Mouse (Mus musculus) hindbrain, embryonic 16.5 days (tissue): ENCODE results near the gene Nfix. TPM values are rescaled to one million over a fixed set of nuclear protein-coding genes. Genes with fewer than 3 reads are reported as not detected.
"Not testable (repeated sequence)": the region's sequence is repeated elsewhere in the genome, so short reads cannot be mapped to it uniquely, and the experiment has no call there.

Experiments used
- ATAC-seq: fragments of 200-750 bp; cut with Nextera tagmentation; 2 replicates; pipeline ENCODE4 v1.8.0; 2017; ENCODE audit warnings: moderate TSS enrichment, moderate library complexity
- H3K27ac ChIP-seq: fragments of 300-500 bp; sonication (generic); 2 replicates; pipeline ENCODE4 v1.5.1; 2014; ENCODE audit warnings: low read depth, mild to moderate bottlenecking, control low read depth, low read length, moderate library complexity
- H3K27me3 ChIP-seq: fragments of 300-500 bp; sonication (generic); replicated peaks from 2 replicates; pipeline ENCODE4 v1.6.1; 2014; ENCODE audit warnings: low read length; ENCODE audit not compliant: control insufficient read depth, insufficient read depth
- H3K36me3 ChIP-seq: fragments of 300-500 bp; sonication (generic); 2 replicates; pipeline ENCODE4 v1.6.1; 2014; ENCODE audit warnings: mild to moderate bottlenecking, low read length, moderate library complexity, mixed read lengths; ENCODE audit not compliant: control insufficient read depth, insufficient read depth
- H3K4me1 ChIP-seq: fragments of 300-500 bp; sonication (generic); 2 replicates; pipeline ENCODE4 v1.6.1; 2014; ENCODE audit warnings: low read depth, low read length; ENCODE audit not compliant: control insufficient read depth, insufficient read depth
- H3K4me2 ChIP-seq: fragments of 300-500 bp; sonication (generic); 2 replicates; pipeline ENCODE4 v1.6.1; 2014; ENCODE audit warnings: mild to moderate bottlenecking, low read length, control low read depth, moderate library complexity
- H3K4me3 ChIP-seq: fragments of 300-500 bp; sonication (generic); 2 replicates; pipeline ENCODE4 v1.5.1; 2014; ENCODE audit warnings: mild to moderate bottlenecking, low read length, control low read depth, moderate library complexity
- H3K9ac ChIP-seq: fragments of 300-500 bp; sonication (generic); 2 replicates; pipeline ENCODE4 v1.6.1; 2014; ENCODE audit warnings: low read depth, mild to moderate bottlenecking, control low read depth, low read length, moderate library complexity
- H3K9me3 ChIP-seq: fragments of 300-500 bp; sonication (generic); 2 replicates; pipeline ENCODE4 v1.6.1; 2014; ENCODE audit warnings: mild to moderate bottlenecking, low read length, moderate library complexity; ENCODE audit not compliant: control insufficient read depth
- whole genome bisulfite sequencing: fragments of 180-500 bp; shearing (Covaris S2); extraction: QIAGEN DNeasy Blood & Tissue Kit; methylation state at CpG from one replicate; pipeline ENCODE4 v1.1.7; 2014; 5-methylcytosine and 5-hydroxymethylcytosine counted together
- polyA plus RNA-seq: library from polyadenylated mRNA; unstranded; fragments of >200 nt; fragmentation: Nextera tagmentation; extraction: Ambion mirVana; gene quantifications from 2 replicates; pipeline ENCODE4 v1.2.1, GENCODE M21; 2015

Gene Nfix
- polyA plus RNA-seq, 1 experiment from 2014 or later = 109 TPM

GRCm38 (mm10) chr8:84832759-84833742, 32.9 kb upstream of the Nfix start:
- H3K4me2 ChIP-seq = peak overlapping the region; percentile 64
- H3K4me1 ChIP-seq = peaks cover 28% of the 10 kb centered on the region
- peaks cover 29% of the 10 kb centered on the region for H3K36me3 ChIP-seq
- H3K27me3 ChIP-seq = no peaks in the 10 kb centered on the region
- no peak for ATAC-seq
- no peaks in the 10 kb centered on the region for H3K9me3 ChIP-seq
- peak overlapping the region; percentile 94 for H3K27ac ChIP-seq
- peak overlapping the region; percentile 97 for H3K9ac ChIP-seq
- H3K4me3 ChIP-seq = peak overlapping the region; percentile 82
- WGBS = 72% methylated on average over 10 of the region's 10 CpGs

GRCm38 (mm10) chr8:84832034-84832717, 32.0 kb upstream of the Nfix start:
- Histone ChIP-seq H3K27ac (peak overlapping the region; percentile 94), H3K27me3 (no peaks in the 10 kb centered on the region), H3K4me2 (peak overlapping the region; percentile 64), H3K36me3 (peaks cover 21% of the 10 kb centered on the region), H3K4me3 (peak overlapping the region; percentile 82), H3K9ac (peak overlapping the region; percentile 97), H3K4me1 (peaks cover 25% of the 10 kb centered on the region), H3K9me3 (no peaks in the 10 kb centered on the region)
- under 1% methylated on average over 59 of the region's 59 CpGs for WGBS
- ATAC-seq = peak; percentile 76

GRCm38 (mm10) chr8:84831490-84831889, 31.3 kb upstream of the Nfix start, which contains the start of gene Gadd45gip1:
Gene Gadd45gip1 (plus strand): TSS chr8:84831522.
- peaks cover 24% of the 10 kb centered on the region for H3K4me1 ChIP-seq
- H3K36me3 ChIP-seq = peaks cover 14% of the 10 kb centered on the region
- H3K4me3 ChIP-seq = peak within 1 kb of the TSS; percentile 82
- peak within 1 kb of the TSS; percentile 97 for H3K9ac ChIP-seq
- no peaks in the 10 kb centered on the region for H3K9me3 ChIP-seq
- H3K27ac ChIP-seq = peak within 1 kb of the TSS; percentile 94
- no peak for ATAC-seq
- WGBS = 86% methylated on average over 11 of the region's 11 CpGs
- no peaks in the 10 kb centered on the region for H3K27me3 ChIP-seq
- H3K4me2 ChIP-seq = peak within 1 kb of the TSS; percentile 64

GRCm38 (mm10) chr8:84826518-84826917, 26.4 kb upstream of the Nfix start:
- H3K4me3 ChIP-seq, H3K36me3 ChIP-seq, H3K9me3 ChIP-seq, ATAC-seq, H3K9ac ChIP-seq, H3K4me1 ChIP-seq, H3K4me2 ChIP-seq, H3K27me3 ChIP-seq, H3K27ac ChIP-seq: not testable (repeated sequence)
- WGBS = 96% methylated on average over 2 of the region's 2 CpGs

GRCm38 (mm10) chr8:84825636-84826035, 25.5 kb upstream of the Nfix start:
- Histone ChIP-seq H3K4me1 (peaks cover 4% of the 10 kb centered on the region), H3K36me3 (no peaks in the 10 kb centered on the region), H3K4me2 (no peak overlapping the region), H3K27me3 (no peaks in the 10 kb centered on the region), H3K27ac (no peak overlapping the region), H3K9me3 (no peaks in the 10 kb centered on the region), H3K9ac (no peak overlapping the region), H3K4me3 (no peak overlapping the region)
- 86% methylated on average over 4 of the region's 4 CpGs for WGBS
- no peak for ATAC-seq

GRCm38 (mm10) chr8:84823653-84824052, 23.5 kb upstream of the Nfix start:
- peak overlapping the region; percentile 64 for H3K9ac ChIP-seq

GRCm38 (mm10) chr8:84822723-84823122, 22.6 kb upstream of the Nfix start, which contains the start of gene Dand5:
Gene Dand5 (minus strand): TSS chr8:84822823.
- Histone ChIP-seq H3K27ac (no peak within 1 kb of the TSS), H3K27me3 (no peaks in the 10 kb centered on the region), H3K36me3 (no peaks in the 10 kb centered on the region), H3K4me1 (peaks cover 4% of the 10 kb centered on the region), H3K9me3 (no peaks in the 10 kb centered on the region), H3K4me3 (peak within 1 kb of the TSS; percentile 34), H3K4me2 (peak within 1 kb of the TSS; percentile 65), H3K9ac (peak within 1 kb of the TSS; percentile 64)
- no peak for ATAC-seq
- 24% methylated on average over 3 of the region's 3 CpGs for WGBS

More at GRCm38 (mm10) chr8:84823653-84824052, 23.5 kb upstream of the Nfix start:
- H3K4me3 ChIP-seq = peak overlapping the region; percentile 34
- no peaks in the 10 kb centered on the region for H3K9me3 ChIP-seq
- H3K27me3 ChIP-seq = no peaks in the 10 kb centered on the region
- peaks cover 4% of the 10 kb centered on the region for H3K4me1 ChIP-seq
- H3K36me3 ChIP-seq = no peaks in the 10 kb centered on the region
- peak overlapping the region; percentile 65 for H3K4me2 ChIP-seq
- no peak overlapping the region for H3K27ac ChIP-seq
- WGBS = 2% methylated on average over 18 of the region's 18 CpGs
- ATAC-seq = peak; percentile 92

GRCm38 (mm10) chr8:84816117-84816516, 16.0 kb upstream of the Nfix start:
- no peak overlapping the region for H3K4me3 ChIP-seq
- WGBS = 81% methylated on average over 17 of the region's 17 CpGs
- peaks cover 14% of the 10 kb centered on the region for H3K4me1 ChIP-seq
- no peaks in the 10 kb centered on the region for H3K36me3 ChIP-seq
- no peak overlapping the region for H3K27ac ChIP-seq
- H3K27me3 ChIP-seq = peaks cover 2% of the 10 kb centered on the region; the same call in 1 of the 2 replicates
- H3K4me2 ChIP-seq = no peak overlapping the region
- H3K9ac ChIP-seq = no peak overlapping the region
- ATAC-seq = no peak
- H3K9me3 ChIP-seq = no peaks in the 10 kb centered on the region

- ATAC-seq = peak; percentile 44
- peak overlapping the region; percentile 69 for H3K27ac ChIP-seq
- H3K36me3 ChIP-seq = no peaks in the 10 kb centered on the region
- H3K9ac ChIP-seq = peak overlapping the region; percentile 45; the same call in 1 of the 2 replicates
- peaks cover 2% of the 10 kb centered on the region; the same call in 1 of the 2 replicates for H3K27me3 ChIP-seq
- H3K4me2 ChIP-seq = no peak overlapping the region; the same call in 1 of the 2 replicates
- H3K4me3 ChIP-seq = no peak overlapping the region
- peaks cover 16% of the 10 kb centered on the region for H3K4me1 ChIP-seq
- H3K9me3 ChIP-seq = no peaks in the 10 kb centered on the region
- WGBS = 11% methylated on average over 9 of the region's 9 CpGs
Measured at GRCm38 (mm10) chr8:84815547-84815946, 15.4 kb upstream of the Nfix start.
